Mouse (Mus musculus): ENCODE data around the gene Flnb.

Flnb gene

DNA sequence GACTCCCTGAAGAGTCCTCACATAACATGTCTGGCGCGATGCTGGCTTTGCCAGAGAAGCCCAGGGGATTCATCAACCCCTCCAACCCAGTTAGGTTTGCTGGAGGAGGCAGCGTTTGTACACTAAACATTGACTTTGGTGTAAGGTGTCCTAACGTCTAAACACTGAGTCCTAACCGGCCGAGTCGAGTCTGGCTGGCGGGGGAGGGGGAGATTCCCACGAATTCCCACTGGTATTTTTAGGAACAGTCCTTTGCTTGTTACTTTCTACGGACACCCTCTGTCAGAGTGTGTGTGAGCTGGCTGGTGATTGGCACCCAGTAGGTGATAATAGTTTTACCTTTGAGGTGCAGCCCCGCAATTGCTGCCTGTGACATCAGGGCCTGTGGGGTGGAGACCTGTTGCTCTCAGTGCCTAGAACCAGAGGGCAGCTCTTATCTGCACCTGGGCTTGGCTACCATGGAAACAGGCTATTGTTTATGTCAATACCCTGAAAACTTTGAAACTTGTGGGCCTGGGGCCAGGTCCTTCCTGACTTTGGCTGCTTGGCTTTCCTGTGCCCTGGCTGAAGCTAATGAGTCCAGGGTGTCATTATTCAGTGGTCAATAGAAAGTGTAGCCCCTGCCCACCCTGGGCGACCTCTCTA lies 135.0 kb downstream of the Flnb start:
- DNase-seq: no peak

DNA sequence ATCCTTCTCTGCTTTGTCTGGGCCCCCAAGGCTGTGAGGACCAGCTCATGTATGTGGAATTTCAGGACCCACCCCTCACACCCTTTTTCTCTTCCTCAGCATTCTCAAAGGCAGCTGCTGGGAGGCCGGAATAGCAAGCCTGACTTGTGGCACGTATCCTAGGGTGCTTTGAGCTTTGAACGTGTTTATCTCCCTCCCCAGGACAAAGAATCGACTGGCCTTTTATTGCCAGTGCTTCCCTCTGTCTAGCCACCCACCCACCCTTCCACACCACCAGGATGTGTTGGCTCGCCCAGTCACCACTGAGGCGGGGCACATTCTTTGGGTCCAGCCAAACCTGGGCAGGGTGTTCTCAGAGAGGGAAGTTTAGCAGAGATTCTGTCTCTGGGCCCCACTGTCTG lies 136.3 kb downstream of the Flnb start:
- DNase-seq: no peak

DNA sequence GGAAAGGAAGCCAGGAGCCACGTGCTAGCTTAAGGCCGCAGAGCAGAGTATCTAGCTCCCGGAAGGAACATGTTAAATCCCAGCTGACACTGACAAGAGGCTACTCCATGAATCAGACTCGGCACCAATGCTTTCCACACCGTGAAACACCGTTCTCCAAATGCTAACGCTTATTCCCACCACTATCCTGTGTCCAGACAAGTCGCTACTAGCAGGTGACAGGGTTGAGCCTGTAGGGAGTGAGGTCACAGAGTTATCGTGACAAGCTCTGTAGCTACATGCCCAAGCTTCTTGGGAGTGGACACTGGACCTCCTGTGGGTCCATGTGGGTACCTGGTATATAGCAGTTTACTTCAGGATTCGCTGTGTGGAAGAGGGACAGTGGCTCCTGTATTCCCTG lies 138.7 kb downstream of the Flnb start:
- no peak for DNase-seq

DNA sequence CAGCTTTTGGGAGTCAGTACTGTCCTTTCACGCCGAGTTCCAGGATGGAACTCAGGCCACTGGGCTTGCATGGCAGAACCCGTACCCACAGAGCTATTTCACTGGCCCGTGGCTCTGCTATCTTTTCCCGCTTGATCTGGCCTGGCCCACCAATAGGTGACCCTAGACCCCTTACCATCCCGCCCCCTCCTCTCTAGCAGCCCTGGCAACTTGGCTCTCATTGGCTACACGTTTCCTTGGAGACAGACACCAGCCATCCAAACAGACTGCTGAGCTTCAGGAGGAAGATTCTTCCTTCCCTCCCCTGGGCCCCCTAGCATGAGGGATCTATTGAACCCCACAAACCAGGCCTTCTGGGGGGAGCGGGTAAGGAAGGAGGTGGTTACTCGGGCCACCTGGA lies 139.3 kb downstream of the Flnb start, which contains the start of gene Gm45521:
Gene Gm45521 (plus strand): TSS at position 240 of the 400 bp plus-strand sequence.
- DNase-seq: no peak

DNA sequence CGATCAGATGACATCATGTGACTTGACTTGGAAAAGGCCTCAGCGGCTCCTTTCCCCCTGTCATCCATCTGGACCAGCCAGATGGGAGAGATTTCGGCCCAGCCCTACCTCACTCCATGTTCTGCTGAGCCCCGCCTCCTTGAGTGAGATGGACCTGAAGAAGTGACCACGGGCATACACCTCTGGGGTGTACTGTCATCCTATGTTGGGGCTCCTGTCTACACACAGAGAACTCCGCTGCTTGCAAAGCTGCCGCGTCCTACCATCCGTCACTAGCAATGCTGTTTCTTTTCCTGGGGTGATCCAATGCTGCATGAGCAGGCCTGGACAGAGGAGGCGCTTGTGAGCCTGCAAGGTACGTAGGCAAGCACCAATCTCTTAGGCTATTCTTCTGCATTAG lies 142.9 kb downstream of the Flnb start:
- DNase-seq: no peak

DNA sequence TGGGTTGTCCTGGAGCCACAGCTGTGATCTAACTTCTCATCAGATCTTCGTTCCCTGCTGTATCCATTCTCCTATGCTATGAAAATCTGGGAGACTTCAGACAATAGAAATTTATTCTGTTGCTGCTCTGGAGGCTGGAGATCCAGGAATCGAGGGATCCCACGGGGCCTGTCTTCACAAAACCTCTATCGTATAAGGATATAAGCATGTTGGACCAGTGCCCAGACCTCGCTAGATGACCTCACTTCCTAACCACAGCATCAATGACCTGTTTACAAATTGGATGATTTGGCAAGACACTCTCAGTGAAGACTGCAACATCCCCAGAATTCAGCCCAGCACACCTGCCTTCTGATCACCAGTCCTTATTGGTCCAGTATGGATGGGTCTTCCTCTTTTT lies 144.0 kb downstream of the Flnb start:
- no peak for DNase-seq

DNA sequence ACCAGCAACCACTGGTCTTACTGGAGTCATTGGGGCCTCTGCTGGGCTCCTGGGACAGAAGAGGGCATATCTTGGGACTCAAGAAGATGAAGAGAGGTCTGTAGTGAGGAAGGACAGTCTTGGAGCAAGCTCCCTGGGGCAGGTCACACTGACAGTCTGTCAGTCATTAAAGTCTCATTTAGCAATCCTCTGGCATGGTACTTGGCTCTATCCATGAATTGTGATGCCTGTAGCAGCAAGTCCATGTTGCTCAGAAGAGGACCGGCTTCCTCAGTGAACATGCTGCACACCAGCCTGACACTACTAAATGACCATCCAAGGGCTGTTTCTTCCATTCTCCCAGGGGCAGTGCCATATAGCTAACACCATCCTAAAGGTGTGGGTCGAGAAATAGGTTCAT lies 144.9 kb downstream of the Flnb start:
- no peak for DNase-seq

DNA sequence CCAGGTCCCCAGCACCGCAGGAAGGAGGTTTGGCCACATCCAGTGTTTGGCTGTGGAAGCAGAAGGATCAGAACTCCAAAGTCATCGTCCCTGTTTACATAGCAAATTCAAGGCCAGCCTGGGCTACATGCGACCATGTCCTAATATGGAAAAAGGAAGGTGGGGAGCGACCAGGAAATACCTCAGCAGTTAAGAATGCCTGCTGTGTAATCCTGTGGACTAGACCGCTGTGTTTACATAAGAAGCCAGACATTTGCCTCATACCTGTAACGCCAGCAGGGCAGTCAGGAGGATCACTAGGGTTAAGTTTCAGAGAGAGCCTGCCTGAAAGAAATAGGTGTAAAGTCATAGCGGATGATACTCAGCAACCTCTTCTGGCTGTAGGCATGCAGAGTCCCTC lies 145.4 kb downstream of the Flnb start:
- no peak for DNase-seq

DNA sequence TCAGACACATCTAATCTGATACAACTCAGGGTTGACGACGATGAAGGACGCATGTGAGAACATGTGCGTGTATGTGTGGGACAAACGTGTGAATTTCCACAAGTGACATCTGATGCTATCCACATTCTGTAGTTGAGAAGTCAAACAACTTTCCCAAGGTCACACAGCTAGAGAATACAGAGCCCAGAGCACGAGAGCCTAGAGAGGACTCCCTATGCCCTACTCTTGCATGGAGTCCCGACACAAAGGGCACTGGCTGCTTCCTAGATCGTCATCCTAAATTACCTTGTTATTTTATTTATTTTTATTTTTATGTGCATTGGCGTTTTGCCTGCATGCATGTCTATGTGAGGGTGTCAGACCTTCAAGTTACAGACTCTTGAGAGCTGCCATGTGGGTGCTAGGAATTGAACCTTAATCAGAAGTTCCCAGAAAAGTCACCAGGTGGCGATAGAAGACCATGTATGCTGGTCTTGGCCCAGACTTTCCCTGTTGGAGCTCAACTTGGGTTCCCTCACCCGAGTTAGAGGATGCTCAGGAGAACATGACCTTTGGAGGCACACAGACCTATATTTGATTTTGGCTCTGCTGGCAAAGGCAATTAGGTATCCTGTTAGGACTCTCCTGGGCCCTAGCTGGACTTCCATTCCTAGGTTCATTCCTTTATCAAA lies 146.6 kb downstream of the Flnb start:
- DNase-seq: peak in 1 of 2 experiments; percentile 63

DNA sequence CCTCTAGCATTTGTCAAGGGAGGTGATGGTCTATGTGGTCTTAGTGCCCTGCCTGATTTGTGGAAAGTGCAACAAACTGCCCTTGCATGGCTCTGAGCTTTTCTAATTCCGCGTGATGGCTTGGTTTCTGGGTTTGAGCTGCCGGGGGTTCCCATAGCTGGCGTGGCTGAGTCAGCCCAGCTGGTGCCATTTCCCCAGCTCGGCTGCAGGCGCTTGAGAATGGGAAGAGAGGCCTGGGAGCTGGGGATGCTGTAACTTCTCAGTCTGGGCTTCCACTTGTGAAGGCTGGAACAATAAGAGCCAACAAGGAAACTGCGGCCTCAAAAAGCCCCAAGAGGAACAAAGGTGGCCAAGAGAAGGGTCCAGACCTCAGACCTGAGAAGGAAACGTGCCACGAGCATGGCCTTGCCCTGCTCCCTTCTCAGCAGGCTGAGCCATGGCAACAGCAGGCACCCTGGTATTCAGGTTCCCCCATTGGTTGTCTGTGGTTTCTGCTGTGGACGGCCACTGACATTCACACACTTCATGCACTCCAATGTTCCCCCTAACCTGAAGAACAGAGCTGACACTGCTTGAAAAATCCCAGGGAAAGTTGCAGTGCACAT lies 154.2 kb downstream of the Flnb start:
- DNase-seq: no peak

DNA sequence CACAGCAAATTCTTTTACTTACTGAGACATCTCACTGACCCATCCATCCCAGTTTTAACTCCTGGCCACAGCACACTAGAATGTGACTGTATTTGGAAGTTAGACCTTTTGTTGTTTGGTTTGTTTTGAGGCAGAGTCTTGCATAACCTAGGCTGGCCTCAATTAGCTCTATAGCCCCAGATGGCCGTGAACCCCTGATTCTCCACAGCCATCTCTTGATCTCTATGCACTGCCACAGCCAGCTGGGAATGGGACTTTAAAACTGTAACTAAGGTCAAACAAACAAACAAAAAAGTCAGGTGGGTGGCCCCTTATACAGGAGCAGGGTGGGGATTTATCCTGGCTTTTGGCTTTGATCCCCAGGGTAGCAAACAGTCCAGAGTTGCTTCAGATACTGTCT lies 156.9 kb downstream of the Flnb start:
- DNase-seq: no peak

DNA sequence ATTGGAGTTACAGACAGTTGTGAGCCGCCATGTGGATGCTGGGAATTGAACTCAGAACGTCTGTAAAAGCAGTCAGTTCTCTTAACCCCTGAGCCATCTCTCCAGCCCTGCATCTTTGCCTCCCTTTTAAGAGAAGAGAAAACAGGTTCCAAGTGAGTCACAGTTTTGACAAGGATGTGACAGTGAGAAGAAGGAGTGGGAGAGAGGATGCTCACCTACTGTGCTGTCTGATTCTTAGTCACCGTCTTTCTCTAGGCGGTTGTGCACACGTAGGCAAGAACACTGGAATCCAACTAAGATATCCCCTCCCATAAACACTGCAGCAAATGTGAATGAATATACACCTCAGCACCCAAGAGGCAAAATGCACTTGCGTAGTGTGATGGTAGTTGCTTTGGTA lies 157.4 kb downstream of the Flnb start:
- DNase-seq: no peak

DNA sequence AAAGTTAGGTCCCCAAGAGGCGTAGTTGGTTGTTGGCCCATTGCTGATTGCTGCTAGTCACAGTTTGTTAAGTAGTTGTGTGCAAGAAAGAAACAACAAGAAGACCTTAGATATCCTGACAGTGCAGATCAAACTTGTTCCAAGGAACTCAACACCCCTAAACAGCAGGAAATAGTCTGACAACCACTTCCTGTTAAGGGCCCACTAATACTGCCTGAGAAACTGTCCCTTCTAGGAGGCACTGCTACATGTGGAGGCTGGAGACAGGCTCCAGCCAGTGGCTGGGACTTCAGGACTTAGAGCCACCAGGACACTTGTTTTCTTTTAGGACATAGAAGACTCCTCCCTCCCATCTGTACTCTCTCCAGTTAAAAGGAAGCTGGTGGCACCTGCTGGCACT lies 159.7 kb downstream of the Flnb start:
- no peak for DNase-seq

DNA sequence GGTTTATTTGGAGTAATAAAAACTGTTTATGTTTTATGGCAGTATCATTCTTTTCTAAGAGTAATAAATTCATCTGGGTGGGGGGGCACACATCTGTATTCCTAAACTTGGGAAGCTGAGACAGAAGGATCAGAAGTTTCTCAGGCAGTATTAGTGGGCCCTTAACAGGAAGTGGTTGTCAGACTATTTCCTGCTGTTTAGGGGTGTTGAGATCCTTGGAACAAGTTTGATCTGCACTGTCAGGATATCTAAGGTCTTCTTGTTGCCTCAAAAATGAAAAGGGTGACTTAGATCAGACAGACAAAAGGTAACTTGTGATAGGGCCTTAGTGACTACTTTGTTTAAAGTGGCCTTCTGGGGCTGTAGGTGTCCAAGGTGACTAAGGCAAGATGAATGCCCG lies 160.4 kb downstream of the Flnb start:
- DNase-seq: no peak

DNA sequence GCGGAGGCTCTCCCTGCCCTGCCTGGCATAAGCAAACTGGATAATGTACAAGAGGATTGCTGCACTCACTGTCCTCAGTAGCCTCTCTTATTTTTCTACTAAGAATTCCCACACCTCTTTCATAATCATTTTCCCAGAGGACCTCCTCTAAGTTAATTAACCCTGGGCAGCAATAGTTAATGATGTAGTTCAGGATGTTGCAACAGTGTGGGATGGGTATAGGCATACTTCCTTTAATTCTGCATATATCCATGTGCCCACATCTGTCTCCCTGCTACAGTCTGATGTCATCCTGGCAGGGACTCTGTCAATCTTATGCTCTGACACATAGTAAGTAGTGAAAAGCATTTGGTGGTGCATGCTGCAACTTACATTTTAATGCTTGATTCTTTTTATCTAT lies 163.5 kb downstream of the Flnb start:
- DNase-seq: no peak

DNA sequence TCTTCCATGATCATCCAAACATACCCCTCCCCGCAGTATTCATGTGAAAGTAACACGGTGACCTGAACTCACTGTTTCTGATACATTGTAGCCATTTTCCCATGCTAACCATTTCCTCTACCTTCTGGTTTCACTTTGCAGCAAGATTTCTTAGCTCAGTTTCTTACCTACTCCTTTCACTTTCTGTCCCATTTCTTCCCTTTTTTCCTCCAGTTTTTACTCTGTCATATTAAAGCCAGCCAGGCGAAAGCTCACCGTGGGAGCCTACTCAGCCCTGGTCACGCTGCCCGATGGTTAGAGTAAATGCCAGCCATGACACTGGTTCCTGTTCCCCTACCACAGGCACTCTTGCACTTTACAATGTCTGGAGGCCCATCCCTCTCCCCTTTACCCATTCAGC lies 169.2 kb downstream of the Flnb start:
- DNase-seq: no peak

DNA sequence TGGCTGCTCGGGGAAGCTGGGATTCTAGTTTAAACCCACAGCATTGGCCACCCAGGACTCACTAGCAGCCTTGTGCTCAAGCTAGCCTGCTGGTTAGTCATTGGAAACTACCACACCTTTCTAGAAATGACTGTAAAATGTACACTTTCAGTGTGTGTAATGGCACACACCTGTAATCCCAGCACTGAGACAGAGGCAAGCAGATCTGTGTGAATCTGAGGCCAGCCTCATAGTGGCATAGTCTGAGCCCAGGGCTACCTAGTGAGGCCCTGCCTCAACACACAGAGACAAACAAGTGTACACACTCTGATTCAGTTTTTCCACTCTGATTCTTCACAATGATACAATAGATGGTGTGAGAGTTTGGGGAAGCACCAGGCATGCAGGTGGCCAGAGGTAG lies 171.6 kb downstream of the Flnb start:
- DNase-seq: no peak

DNA sequence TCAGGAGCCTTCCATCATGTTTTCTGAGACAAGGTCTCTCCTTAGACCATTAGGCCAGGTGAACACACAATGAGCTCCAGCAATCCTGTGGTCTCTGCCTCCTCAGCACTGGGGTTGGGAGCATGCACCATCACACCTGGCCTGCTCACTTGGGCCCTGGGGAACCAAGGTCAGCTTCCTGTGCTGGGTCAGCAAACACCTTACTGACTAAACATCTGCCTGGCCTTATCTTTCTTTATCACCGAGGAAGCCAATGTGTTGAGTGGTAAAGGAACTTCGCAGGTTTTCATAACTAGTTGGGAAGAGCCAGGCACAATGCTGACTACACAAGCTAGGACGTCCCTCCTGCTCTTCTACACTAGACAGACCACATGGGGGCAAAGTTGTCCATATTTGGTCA lies 172.2 kb downstream of the Flnb start:
- no peak for DNase-seq

DNA sequence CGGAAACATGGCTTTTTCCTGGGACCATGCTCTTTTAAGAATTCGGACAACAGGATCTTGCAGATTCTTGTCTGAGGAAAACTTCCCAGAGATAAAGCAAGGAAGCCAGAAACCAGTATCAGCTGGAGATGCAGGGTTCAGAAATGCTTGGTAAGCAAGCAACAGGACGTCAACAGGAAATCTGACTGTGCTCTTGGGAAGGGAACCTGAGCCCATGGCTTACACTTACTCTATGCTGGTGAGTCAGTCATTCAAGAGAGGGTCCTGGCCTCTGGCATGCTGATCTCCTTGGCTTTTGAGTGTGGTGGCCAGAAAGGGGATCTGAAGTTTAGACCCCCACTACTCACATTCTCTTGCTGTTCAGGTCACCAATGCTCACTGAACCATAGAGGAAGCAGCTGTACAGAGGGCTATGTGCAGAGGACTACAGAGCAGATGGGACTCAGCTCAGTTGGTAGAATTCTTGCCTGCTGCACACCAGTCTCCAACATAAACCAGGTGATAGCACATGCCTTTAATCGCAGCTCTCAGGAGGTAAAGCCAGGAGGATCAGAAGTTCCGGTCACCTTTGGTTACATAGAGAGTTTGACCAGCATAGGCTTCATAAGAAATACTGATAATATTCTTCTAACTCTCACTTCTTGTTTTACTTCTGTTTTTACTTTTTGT lies 173.5 kb downstream of the Flnb start:
- DNase-seq: no peak

DNA sequence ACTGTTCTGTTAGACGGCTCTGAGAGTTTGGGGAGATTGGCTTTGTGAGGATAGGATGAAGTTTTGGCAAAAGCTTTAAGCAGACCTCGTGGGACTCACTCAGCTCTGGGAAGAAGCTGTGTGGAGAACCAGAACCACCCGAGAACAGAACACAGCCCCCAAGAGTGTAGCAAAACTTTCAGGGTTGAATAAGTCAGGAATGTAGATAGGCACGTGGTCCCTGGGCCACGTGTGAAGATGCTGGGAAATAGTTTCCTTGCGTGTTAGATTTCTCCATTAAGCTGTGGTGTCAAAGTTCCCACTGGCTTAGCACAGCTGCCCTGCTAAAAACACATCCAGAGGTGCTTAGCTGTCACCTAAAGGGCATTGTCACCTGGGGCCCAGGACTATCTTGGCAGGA lies 174.4 kb downstream of the Flnb start:
- no peak for DNase-seq

DNA sequence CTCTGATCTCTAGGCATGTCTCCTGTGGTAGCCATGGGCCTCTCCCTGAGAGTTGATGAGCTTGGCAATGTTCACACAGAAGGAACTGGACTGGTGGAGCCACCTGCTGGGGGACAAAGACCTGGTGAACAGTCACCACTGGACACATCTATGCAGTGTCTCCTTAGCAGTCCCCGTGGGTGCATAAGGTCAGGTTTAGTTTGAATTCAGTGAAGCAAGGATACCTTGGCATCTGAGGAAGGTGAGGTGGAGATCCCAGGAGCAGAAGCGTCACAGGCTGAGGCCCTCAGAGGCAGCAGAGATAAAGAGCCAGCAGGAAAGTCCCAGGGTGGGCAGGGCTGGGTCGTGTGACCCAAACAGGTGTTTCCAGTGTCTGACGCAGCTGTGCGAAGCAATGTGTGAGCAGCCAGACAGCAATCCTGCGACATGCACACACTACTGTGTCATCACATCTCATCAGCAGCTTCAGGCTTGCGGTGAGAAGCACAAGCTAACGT lies 176.6 kb downstream of the Flnb start, which contains the start of gene Dnase1l3:
Gene Dnase1l3 (minus strand): TSS at position 303 of the 497 bp plus-strand sequence.
- peak; percentile 44 to 68 for DNase-seq

DNA sequence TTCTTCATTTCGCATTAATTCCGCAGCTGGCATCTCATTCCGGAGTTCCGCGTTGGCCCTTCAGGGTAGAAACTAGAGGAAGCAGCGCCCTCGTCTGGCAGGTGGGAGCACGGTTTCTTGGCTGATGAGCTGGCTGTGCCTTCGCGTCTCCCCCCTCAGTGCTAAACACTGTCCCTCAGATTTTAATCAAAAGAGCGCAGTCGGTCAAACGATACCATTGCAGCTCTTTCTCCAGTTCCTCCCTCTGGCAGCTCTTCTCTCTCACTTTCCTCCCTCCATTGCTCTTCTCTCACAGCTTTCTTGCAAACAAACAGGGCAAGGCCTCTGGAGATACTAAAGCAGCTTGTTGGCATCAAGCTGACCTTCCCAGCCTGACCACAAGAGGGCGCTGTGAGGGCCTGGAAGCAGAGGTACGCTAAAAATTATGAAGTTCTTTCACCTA lies 179.5 kb downstream of the Flnb start:
- DNase-seq: peak; percentile 83 to 93

DNA sequence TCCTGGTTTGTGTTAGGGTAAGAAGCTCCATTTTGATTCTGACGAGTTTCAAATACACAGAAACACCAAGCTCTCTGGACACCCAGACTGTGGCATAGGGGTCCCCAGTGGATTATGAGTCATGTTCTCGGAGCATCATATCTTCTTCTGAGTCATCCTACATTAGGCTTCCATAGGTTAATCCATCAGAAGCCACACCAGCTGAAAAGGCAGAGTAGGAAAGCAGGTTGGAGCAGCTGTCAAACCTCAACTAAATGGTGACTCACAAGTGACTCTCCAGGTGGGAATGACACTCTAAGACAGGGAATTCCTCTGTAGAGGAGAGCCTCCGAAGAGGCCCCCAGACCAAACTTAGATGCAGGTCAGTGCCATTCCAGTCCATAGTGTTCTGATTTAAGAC lies 181.3 kb downstream of the Flnb start:
- no peak for DNase-seq

DNA sequence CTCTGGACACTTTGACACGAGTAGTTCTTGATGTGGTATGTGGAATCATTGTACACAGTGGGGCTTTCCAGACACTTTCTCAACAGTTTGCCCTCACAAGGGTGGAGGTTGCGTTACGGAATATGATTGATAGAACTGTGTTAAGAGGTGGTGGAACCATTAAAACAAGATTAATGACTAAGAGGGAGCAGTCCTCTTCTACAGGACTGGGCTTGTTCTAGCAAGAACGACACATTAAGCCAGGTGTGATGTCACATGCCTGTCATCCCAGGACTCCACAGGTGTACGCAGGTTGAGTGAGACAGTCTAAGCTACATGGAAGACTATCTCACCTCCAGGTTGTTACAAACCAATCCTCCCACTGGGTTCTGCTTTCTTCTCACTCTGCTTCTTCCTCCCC lies 181.7 kb downstream of the Flnb start:
- no peak for DNase-seq
